Mouse (Mus musculus) forebrain, embryonic 14.5 days (tissue): Measurements from ENCODE around the gene Nppa. TPM values are rescaled to one million over a fixed set of nuclear protein-coding genes. Genes with fewer than 3 reads are reported as not detected.

Source experiments
- ATAC-seq: fragments of 200-750 bp; cut with Nextera tagmentation; 2 replicates; pipeline ENCODE4 v1.8.0; 2017; ENCODE audit warnings: mild to moderate bottlenecking, moderate library complexity
- DNase-seq: peaks from one replicate; pipeline ENCODE4 v3.0.0-alpha.2; 2015; ENCODE audit warnings: low spot score
- H3K27ac ChIP-seq: fragments of 300-500 bp; sonication (generic); 2 replicates; pipeline ENCODE4 v1.5.1; 2014; ENCODE audit warnings: low read depth, mild to moderate bottlenecking, control low read depth, low read length, moderate library complexity
- H3K27me3 ChIP-seq: fragments of 300-500 bp; sonication (generic); replicated peaks from 2 replicates; pipeline ENCODE4 v1.6.1; 2014; ENCODE audit warnings: low read length, control low read depth, mixed read lengths; ENCODE audit not compliant: control insufficient read depth, insufficient read depth
- H3K36me3 ChIP-seq: fragments of 300-500 bp; sonication (generic); 2 replicates; pipeline ENCODE4 v1.6.1; 2014; ENCODE audit warnings: low read length, control low read depth; ENCODE audit not compliant: control insufficient read depth, insufficient read depth
- H3K4me1 ChIP-seq: fragments of 300-500 bp; sonication (generic); 2 replicates; pipeline ENCODE4 v1.6.1; 2014; ENCODE audit warnings: antibody characterized with exemption, low read length, control low read depth; ENCODE audit not compliant: control insufficient read depth, insufficient read depth
- H3K4me2 ChIP-seq: fragments of 300-500 bp; sonication (generic); 2 replicates; pipeline ENCODE4 v1.6.1; 2014; ENCODE audit warnings: mild to moderate bottlenecking, control low read depth, low read length
- H3K4me3 ChIP-seq: fragments of 300-500 bp; sonication (generic); 2 replicates; pipeline ENCODE4 v1.5.1; 2014; ENCODE audit warnings: low read depth, low read length, control low read depth
- H3K9ac ChIP-seq: fragments of 300-500 bp; sonication (generic); 2 replicates; pipeline ENCODE4 v1.6.1; 2014; ENCODE audit warnings: mild to moderate bottlenecking, low read length, control low read depth, moderate library complexity
- H3K9me3 ChIP-seq: fragments of 300-500 bp; sonication (generic); replicated peaks from 2 replicates; pipeline ENCODE4 v1.6.1; 2016; ENCODE audit warnings: low read length, control low read depth, mixed read lengths; ENCODE audit not compliant: control insufficient read depth
- WGBS: fragments of 180-500 bp; shearing (Covaris S2); extraction: QIAGEN DNeasy Blood & Tissue Kit; methylation state at CpG from one replicate; pipeline ENCODE4 v1.1.7; 2014; 5-methylcytosine and 5-hydroxymethylcytosine counted together
- polyA plus RNA-seq: library from polyadenylated mRNA; unstranded; fragments of >200 nt; fragmentation: Nextera tagmentation; extraction: Ambion mirVana; gene quantifications from 2 replicates; pipeline ENCODE4 v1.2.1, GENCODE M21; 2014

Nppa gene
- polyA plus RNA-seq, 1 experiment from 2014 or later: 1.1 TPM

GRCm38 (mm10) chr4:147976237-147976636, 24.3 kb upstream of the Nppa start:
- Histone ChIP-seq H3K4me3 (no peak overlapping the region), H3K4me2 (no peak overlapping the region), H3K9me3 (no peaks in the 10 kb centered on the region), H3K27ac (no peak overlapping the region), H3K36me3 (no peaks in the 10 kb centered on the region), H3K4me1 (no peaks in the 10 kb centered on the region), H3K9ac (no peak overlapping the region), H3K27me3 (no peaks in the 10 kb centered on the region)
- 87% methylated on average over 3 of the region's 3 CpGs for WGBS
- DNase-seq (no peak), ATAC-seq (no peak)

- Histone ChIP-seq H3K4me2 (no peak overlapping the region), H3K4me3 (no peak overlapping the region), H3K27ac (no peak overlapping the region), H3K9ac (no peak overlapping the region), H3K27me3 (no peaks in the 10 kb centered on the region), H3K36me3 (no peaks in the 10 kb centered on the region), H3K4me1 (no peaks in the 10 kb centered on the region), H3K9me3 (no peaks in the 10 kb centered on the region)
- ATAC-seq: no peak
- 80% methylated on average over 4 of the region's 4 CpGs for WGBS
- no peak for DNase-seq
Measured at GRCm38 (mm10) chr4:147977726-147978125, 22.8 kb upstream of the Nppa start.

GRCm38 (mm10) chr4:147978391-147978790, 22.1 kb upstream of the Nppa start:
- DNase-seq (no peak), ATAC-seq (no peak)
- H3K27me3 ChIP-seq: no peaks in the 10 kb centered on the region
- H3K4me1 ChIP-seq: no peaks in the 10 kb centered on the region
- no peak overlapping the region for H3K27ac ChIP-seq
- H3K4me2 ChIP-seq: no peak overlapping the region
- no peak overlapping the region for H3K4me3 ChIP-seq
- H3K9ac ChIP-seq: no peak overlapping the region
- no peaks in the 10 kb centered on the region for H3K36me3 ChIP-seq
- no peaks in the 10 kb centered on the region for H3K9me3 ChIP-seq
- WGBS: 95% methylated on average over 6 of the region's 6 CpGs

GRCm38 (mm10) chr4:147979441-147979860, 21.1 kb upstream of the Nppa start:
- H3K36me3 ChIP-seq: no peaks in the 10 kb centered on the region
- no peak overlapping the region for H3K4me2 ChIP-seq
- peak; percentile 4 for DNase-seq
- no peaks in the 10 kb centered on the region for H3K27me3 ChIP-seq
- no peaks in the 10 kb centered on the region for H3K9me3 ChIP-seq
- no peak overlapping the region for H3K4me3 ChIP-seq
- no peak for ATAC-seq
- H3K27ac ChIP-seq: no peak overlapping the region
- 65% methylated on average over 7 of the region's 7 CpGs for WGBS
- H3K4me1 ChIP-seq: no peaks in the 10 kb centered on the region
- no peak overlapping the region for H3K9ac ChIP-seq

GRCm38 (mm10) chr4:147985205-147986132, 15.1 kb upstream of the Nppa start, which contains the start of gene Nppb:
Gene Nppb, plus strand, starts transcription at chr4:147985788.
- Histone ChIP-seq H3K36me3 (no peaks in the 10 kb centered on the region), H3K27ac (no peak within 1 kb of the TSS), H3K4me2 (no peak within 1 kb of the TSS), H3K9me3 (no peaks in the 10 kb centered on the region), H3K9ac (no peak within 1 kb of the TSS), H3K4me1 (no peaks in the 10 kb centered on the region), H3K27me3 (no peaks in the 10 kb centered on the region), H3K4me3 (no peak within 1 kb of the TSS)
- WGBS: 37% methylated on average over 20 of the region's 20 CpGs
- DNase-seq (no peak), ATAC-seq (no peak)

GRCm38 (mm10) chr4:147993571-147994095, 6.9 kb upstream of the Nppa start:
- no peak for ATAC-seq
- Histone ChIP-seq H3K36me3 (no peaks in the 10 kb centered on the region), H3K4me2 (no peak overlapping the region), H3K27ac (no peak overlapping the region), H3K9me3 (no peaks in the 10 kb centered on the region), H3K9ac (no peak overlapping the region), H3K4me3 (no peak overlapping the region), H3K4me1 (no peaks in the 10 kb centered on the region), H3K27me3 (no peaks in the 10 kb centered on the region)
- WGBS: 71% methylated on average over 7 of the region's 7 CpGs
- no peak for DNase-seq

GRCm38 (mm10) chr4:147995311-147995710, 5.2 kb upstream of the Nppa start:
- H3K27me3 ChIP-seq: no peaks in the 10 kb centered on the region
- ATAC-seq: no peak
- WGBS: 81% methylated on average over 3 of the region's 3 CpGs

GRCm38 (mm10) chr4:148001013-148001789, 679 bp downstream of the Nppa start:
- 83% methylated on average over 17 of the region's 17 CpGs for WGBS
- no peak overlapping the region for H3K9ac ChIP-seq
- DNase-seq: peak; percentile 15

More at GRCm38 (mm10) chr4:147995311-147995710, 5.2 kb upstream of the Nppa start:
- no peak overlapping the region for H3K4me2 ChIP-seq
- H3K4me1 ChIP-seq: peaks cover 1% of the 10 kb centered on the region; the same call in 1 of the 2 replicates
- no peak overlapping the region for H3K27ac ChIP-seq
- H3K9ac ChIP-seq: no peak overlapping the region
- no peaks in the 10 kb centered on the region for H3K9me3 ChIP-seq
- no peak overlapping the region for H3K4me3 ChIP-seq
- no peaks in the 10 kb centered on the region for H3K36me3 ChIP-seq
- DNase-seq: no peak

More at GRCm38 (mm10) chr4:148001013-148001789, 679 bp downstream of the Nppa start:
- H3K27me3 ChIP-seq: no peaks in the 10 kb centered on the region
- H3K4me3 ChIP-seq: no peak overlapping the region
- peaks cover 32% of the 10 kb centered on the region for H3K36me3 ChIP-seq
- no peak overlapping the region for H3K27ac ChIP-seq
- H3K4me2 ChIP-seq: no peak overlapping the region
- peaks cover 3% of the 10 kb centered on the region; the same call in 1 of the 2 replicates for H3K4me1 ChIP-seq
- no peaks in the 10 kb centered on the region for H3K9me3 ChIP-seq
- no peak for ATAC-seq
